Mouse (Mus musculus) embryo, embryonic 10 days (tissue): ENCODE results near the gene Trpm8.
A peak's percentile ranks its signal among the peaks of the same experiment; 100 is the strongest.

Source experiments
- DNase-seq: peaks from one replicate; pipeline ENCODE4 v3.0.0-alpha.2; 2015; ENCODE audit warnings: low spot score

Gene Trpm8

GRCm38 (mm10) chr1:88284946-88285320 lies 7.5 kb downstream of the Trpm8 start:
- DNase-seq = no peak

- no peak for DNase-seq
Observed at GRCm38 (mm10) chr1:88285652-88286051, 8.2 kb downstream of the Trpm8 start.

- DNase-seq = no peak
Observed at GRCm38 (mm10) chr1:88286136-88286845, 8.8 kb downstream of the Trpm8 start.

GRCm38 (mm10) chr1:88286887-88287696 lies 9.6 kb downstream of the Trpm8 start:
- no peak for DNase-seq

- peak; percentile 78 for DNase-seq
Observed at GRCm38 (mm10) chr1:88287697-88287980, 10.2 kb downstream of the Trpm8 start.

GRCm38 (mm10) chr1:88288056-88288788 lies 10.8 kb downstream of the Trpm8 start:
- no peak for DNase-seq

GRCm38 (mm10) chr1:88288789-88289127 lies 11.3 kb downstream of the Trpm8 start:
- no peak for DNase-seq

GRCm38 (mm10) chr1:88289152-88289551 lies 11.7 kb downstream of the Trpm8 start:
- DNase-seq = no peak

GRCm38 (mm10) chr1:88289917-88290316 lies 12.5 kb downstream of the Trpm8 start:
- DNase-seq = peak; percentile 76

- DNase-seq = no peak
Observed at GRCm38 (mm10) chr1:88290511-88290910, 13.1 kb downstream of the Trpm8 start.

- peak; percentile 3 for DNase-seq
Observed at GRCm38 (mm10) chr1:88291409-88292005, 14.0 kb downstream of the Trpm8 start.

- no peak for DNase-seq
Observed at GRCm38 (mm10) chr1:88292057-88292456, 14.6 kb downstream of the Trpm8 start.

- DNase-seq = peak; percentile 3
Observed at GRCm38 (mm10) chr1:88294650-88295049, 17.2 kb downstream of the Trpm8 start.

GRCm38 (mm10) chr1:88296171-88296920 lies 18.9 kb downstream of the Trpm8 start:
- peak; percentile 25 for DNase-seq

- DNase-seq = peak; percentile 3
Observed at GRCm38 (mm10) chr1:88297480-88298258, 20.2 kb downstream of the Trpm8 start.

GRCm38 (mm10) chr1:88298686-88299528 lies 21.4 kb downstream of the Trpm8 start:
- DNase-seq = peak; percentile 15

GRCm38 (mm10) chr1:88299529-88299945 lies 22.1 kb downstream of the Trpm8 start:
- peak; percentile 3 for DNase-seq

- DNase-seq = peak; percentile 4
Observed at GRCm38 (mm10) chr1:88300301-88301050, 23.0 kb downstream of the Trpm8 start.
